Mouse (Mus musculus) heart, embryonic 12.5 days (tissue): ENCODE data around the gene Svep1. TPM values are rescaled to one million over a fixed set of nuclear protein-coding genes. Genes with fewer than 3 reads are reported as not detected.

Experiments
- ATAC-seq: fragments of 200-750 bp; cut with Nextera tagmentation; 2 replicates; pipeline ENCODE4 v1.8.0; 2017; ENCODE audit warnings: moderate TSS enrichment, moderate library complexity; ENCODE audit not compliant: insufficient number of reproducible peaks, low FRiP score
- H3K27ac ChIP-seq: fragments of 300-500 bp; sonication (generic); 2 replicates; pipeline ENCODE4 v1.5.1; 2016; ENCODE audit warnings: mild to moderate bottlenecking, moderate library complexity; ENCODE audit not compliant: poor library complexity, severe bottlenecking
- H3K27me3 ChIP-seq: fragments of 300-500 bp; sonication (generic); replicated peaks from 2 replicates; pipeline ENCODE4 v1.6.1; 2016; ENCODE audit warnings: mild to moderate bottlenecking, moderate library complexity
- H3K36me3 ChIP-seq: fragments of 300-500 bp; sonication (generic); 2 replicates; pipeline ENCODE4 v1.6.1; 2016; ENCODE audit warnings: mild to moderate bottlenecking, moderate library complexity
- H3K4me1 ChIP-seq: fragments of 300-500 bp; sonication (generic); replicated peaks from 2 replicates; pipeline ENCODE4 v1.6.1; 2016; ENCODE audit warnings: mild to moderate bottlenecking
- H3K4me2 ChIP-seq: fragments of 300-500 bp; sonication (generic); 2 replicates; pipeline ENCODE4 v1.6.1; 2016; ENCODE audit warnings: mild to moderate bottlenecking, moderate library complexity
- H3K4me3 ChIP-seq: fragments of 300-500 bp; sonication (generic); 2 replicates; pipeline ENCODE4 v1.5.1; 2016; ENCODE audit warnings: mild to moderate bottlenecking
- H3K9ac ChIP-seq: fragments of 300-500 bp; sonication (generic); 2 replicates; pipeline ENCODE4 v1.6.1; 2016; ENCODE audit warnings: mild to moderate bottlenecking, moderate library complexity
- H3K9me3 ChIP-seq: fragments of 300-500 bp; sonication (generic); replicated peaks from 2 replicates; pipeline ENCODE4 v1.6.1; 2016; ENCODE audit warnings: mild to moderate bottlenecking, moderate library complexity
- WGBS: fragments of 180-500 bp; shearing (Covaris S2); methylation state at CpG from one replicate; pipeline ENCODE4 v1.1.7; 2016; 5-methylcytosine and 5-hydroxymethylcytosine counted together
- polyA plus RNA-seq: library from polyadenylated mRNA; unstranded; fragments of >200 nt; fragmentation: Nextera tagmentation; extraction: Ambion mirVana; gene quantifications from 2 replicates; pipeline ENCODE4 v1.2.1, GENCODE M21; 2016

Gene Svep1
- polyA plus RNA-seq, 1 experiment from 2014 or later, result 2.3 TPM

DNA sequence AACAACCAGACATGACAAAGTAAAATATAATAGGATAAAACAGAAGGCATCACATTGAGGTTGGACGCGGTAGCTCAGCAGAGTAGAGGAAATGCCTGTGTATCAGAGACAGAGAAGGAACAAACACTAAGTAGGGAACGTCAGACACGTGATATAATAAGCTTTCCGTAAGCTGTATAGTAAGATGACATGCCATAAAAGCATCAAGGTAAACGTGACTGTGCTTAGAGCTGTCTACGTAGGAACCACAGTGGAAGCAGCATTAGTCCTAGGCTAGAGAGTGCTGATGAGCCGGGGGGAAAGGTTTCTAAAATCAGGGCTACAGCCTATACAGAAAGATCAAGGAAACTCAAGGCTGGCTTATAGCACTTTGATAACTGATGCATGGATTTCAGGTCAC, 156.4 kb downstream of the Svep1 start:
- WGBS, result 76% methylated on average over 8 of the region's 8 CpGs
- H3K4me1 ChIP-seq, result no peaks in the 10 kb centered on the region
- H3K36me3 ChIP-seq, result no peaks in the 10 kb centered on the region
- ATAC-seq, result no peak
- H3K4me2 ChIP-seq, result no peak overlapping the region
- H3K27me3 ChIP-seq, result no peaks in the 10 kb centered on the region
- H3K4me3 ChIP-seq, result no peak overlapping the region
- no peak overlapping the region for H3K9ac ChIP-seq
- no peaks in the 10 kb centered on the region for H3K9me3 ChIP-seq
- no peak overlapping the region for H3K27ac ChIP-seq

DNA sequence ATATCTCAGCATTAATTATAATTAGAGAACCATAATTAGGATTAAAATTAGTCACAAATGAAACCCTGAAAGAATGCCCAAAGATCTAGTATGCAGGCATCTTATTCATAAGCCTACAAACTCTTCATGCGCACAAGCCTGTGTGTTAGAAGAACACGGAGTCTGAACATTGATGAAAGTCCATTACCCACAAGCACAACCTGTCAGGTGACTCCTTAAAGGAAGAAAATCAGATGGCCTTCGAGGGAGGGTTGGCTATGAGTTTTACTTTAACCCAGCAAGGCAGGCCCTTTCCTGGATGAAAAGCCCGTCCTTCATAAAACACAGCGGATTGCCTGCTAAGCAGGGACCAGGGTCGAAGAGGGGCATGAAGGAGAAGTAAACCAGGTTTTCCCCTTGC, 161.8 kb downstream of the Svep1 start:
- ATAC-seq, result no peak
- no peak overlapping the region for H3K27ac ChIP-seq
- H3K4me3 ChIP-seq, result no peak overlapping the region
- H3K36me3 ChIP-seq, result no peaks in the 10 kb centered on the region
- H3K4me2 ChIP-seq, result no peak overlapping the region
- H3K27me3 ChIP-seq, result no peaks in the 10 kb centered on the region
- H3K4me1 ChIP-seq, result no peaks in the 10 kb centered on the region
- 88% methylated on average over 6 of the region's 6 CpGs for WGBS
- H3K9me3 ChIP-seq, result no peaks in the 10 kb centered on the region
- H3K9ac ChIP-seq, result no peak overlapping the region

GRCm38 (mm10) chr4:58044356-58044755, 162.3 kb downstream of the Svep1 start:
- H3K4me3 ChIP-seq, result no peak overlapping the region
- no peak overlapping the region for H3K27ac ChIP-seq
- WGBS, result 92% methylated on average over 3 of the region's 3 CpGs
- H3K27me3 ChIP-seq, result no peaks in the 10 kb centered on the region
- H3K9ac ChIP-seq, result no peak overlapping the region
- no peaks in the 10 kb centered on the region for H3K9me3 ChIP-seq
- no peak overlapping the region for H3K4me2 ChIP-seq
- no peaks in the 10 kb centered on the region for H3K4me1 ChIP-seq
- H3K36me3 ChIP-seq, result no peaks in the 10 kb centered on the region
- no peak for ATAC-seq

DNA sequence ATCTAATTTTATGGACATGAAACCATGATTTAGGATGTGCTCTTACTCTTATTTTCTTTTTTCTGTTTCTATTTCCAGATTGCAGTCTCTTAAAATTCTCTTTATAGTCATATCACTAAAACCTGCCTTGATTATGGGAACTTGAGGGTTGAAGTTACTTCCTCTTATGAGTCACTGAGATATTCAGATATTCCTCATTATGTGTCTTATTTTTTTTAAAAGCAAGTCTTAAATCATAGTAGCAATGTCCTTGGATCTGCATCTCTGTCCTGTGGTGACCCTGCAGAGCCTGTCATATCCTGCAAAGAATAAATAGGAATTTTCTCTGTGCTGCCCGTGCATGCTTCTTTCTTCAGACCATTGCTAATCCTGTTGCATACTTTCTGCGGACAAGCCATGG, 166.6 kb downstream of the Svep1 start:
- Histone ChIP-seq H3K27ac (no peak overlapping the region), H3K4me3 (no peak overlapping the region), H3K4me2 (no peak overlapping the region), H3K27me3 (no peaks in the 10 kb centered on the region), H3K9ac (no peak overlapping the region), H3K9me3 (no peaks in the 10 kb centered on the region), H3K4me1 (no peaks in the 10 kb centered on the region), H3K36me3 (no peaks in the 10 kb centered on the region)
- no peak for ATAC-seq
- 85% methylated on average over 2 of the region's 2 CpGs for WGBS

DNA sequence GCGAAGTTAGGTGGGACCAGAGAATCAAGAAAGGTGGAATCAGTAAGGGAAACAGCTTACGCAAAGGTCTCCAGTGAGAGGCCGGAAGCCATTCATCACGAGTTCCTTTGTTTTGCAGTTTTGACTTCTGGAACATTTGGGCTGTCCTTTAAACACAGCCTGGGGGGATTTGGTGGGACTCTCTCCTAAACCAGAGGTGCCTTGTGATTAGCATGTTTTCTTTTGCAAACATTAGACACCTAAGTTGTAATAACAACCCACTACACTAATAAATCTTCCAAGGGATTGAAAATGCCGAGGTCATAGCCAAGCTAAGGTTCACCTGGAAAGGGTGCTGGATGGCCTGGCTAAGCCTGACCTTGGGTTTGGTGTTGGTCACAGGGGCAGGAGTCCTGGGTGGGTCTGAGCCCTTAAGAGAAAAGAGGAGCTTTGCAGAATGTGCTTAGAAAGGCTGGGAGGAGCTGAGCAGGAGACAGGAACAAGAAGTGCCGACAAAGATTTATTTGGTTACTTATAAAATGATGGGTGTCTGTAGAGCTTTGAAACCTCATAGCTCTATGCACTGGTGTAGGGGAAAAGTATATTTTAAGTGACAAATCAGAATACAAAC, 169.5 kb downstream of the Svep1 start:
- H3K4me1 ChIP-seq, result no peaks in the 10 kb centered on the region
- no peak overlapping the region for H3K27ac ChIP-seq
- ATAC-seq, result no peak
- H3K9me3 ChIP-seq, result no peaks in the 10 kb centered on the region
- no peak overlapping the region for H3K4me2 ChIP-seq
- no peak overlapping the region for H3K4me3 ChIP-seq
- H3K27me3 ChIP-seq, result no peaks in the 10 kb centered on the region
- WGBS, result 86% methylated on average over 6 of the region's 6 CpGs
- H3K36me3 ChIP-seq, result no peaks in the 10 kb centered on the region
- no peak overlapping the region for H3K9ac ChIP-seq

GRCm38 (mm10) chr4:58034663-58035062, 172.0 kb downstream of the Svep1 start:
- no peaks in the 10 kb centered on the region for H3K4me1 ChIP-seq
- H3K4me2 ChIP-seq, result peak overlapping the region; percentile 56
- 49% methylated on average over 13 of the region's 13 CpGs for WGBS
- H3K9ac ChIP-seq, result no peak overlapping the region
- no peak for ATAC-seq
- H3K4me3 ChIP-seq, result peak overlapping the region; percentile 24
- no peaks in the 10 kb centered on the region for H3K27me3 ChIP-seq
- H3K9me3 ChIP-seq, result 0 out of 2 replicates have a peak, but pooled peaks cover 6% of the 10 kb centered on the region
- H3K36me3 ChIP-seq, result no peaks in the 10 kb centered on the region
- H3K27ac ChIP-seq, result no peak overlapping the region

- no peak for ATAC-seq
- H3K27me3 ChIP-seq, result no peaks in the 10 kb centered on the region
- H3K9ac ChIP-seq, result no peak overlapping the region
- H3K4me1 ChIP-seq, result no peaks in the 10 kb centered on the region
- no peak overlapping the region for H3K27ac ChIP-seq
- no peak overlapping the region for H3K4me3 ChIP-seq
- 0 out of 2 replicates have a peak, but pooled peaks cover 6% of the 10 kb centered on the region for H3K9me3 ChIP-seq
- no peak overlapping the region for H3K4me2 ChIP-seq
- WGBS, result 61% methylated on average over 1 of the region's 1 CpGs
- no peaks in the 10 kb centered on the region for H3K36me3 ChIP-seq
Measured at GRCm38 (mm10) chr4:58032714-58033113, 173.9 kb downstream of the Svep1 start.

- Histone ChIP-seq H3K9ac (no peak within 1 kb of the TSS), H3K36me3 (no peaks in the 10 kb centered on the region), H3K27me3 (no peaks in the 10 kb centered on the region), H3K27ac (no peak within 1 kb of the TSS), H3K4me1 (no peaks in the 10 kb centered on the region), H3K4me3 (no peak within 1 kb of the TSS), H3K4me2 (no peak within 1 kb of the TSS), H3K9me3 (no peaks in the 10 kb centered on the region)
- 91% methylated on average over 5 of the region's 5 CpGs for WGBS
- no peak for ATAC-seq
Measured at GRCm38 (mm10) chr4:58009024-58009423, 197.6 kb downstream of the Svep1 start, which contains the start of gene Txndc8. TSS of gene Txndc8 (minus strand) at chr4:58009124.

- H3K9ac ChIP-seq, result no peak overlapping the region
- H3K9me3 ChIP-seq, result no peaks in the 10 kb centered on the region
- H3K27ac ChIP-seq, result no peak overlapping the region
- H3K4me1 ChIP-seq, result no peaks in the 10 kb centered on the region
- H3K36me3 ChIP-seq, result no peaks in the 10 kb centered on the region
- ATAC-seq, result no peak
- no peak overlapping the region for H3K4me3 ChIP-seq
- no peak overlapping the region for H3K4me2 ChIP-seq
- 70% methylated on average over 3 of the region's 3 CpGs for WGBS
- H3K27me3 ChIP-seq, result no peaks in the 10 kb centered on the region
Measured at GRCm38 (mm10) chr4:58003501-58003900, 203.2 kb downstream of the Svep1 start.

Other genes starting within 250 kb of the Svep1 start
- not detected in 2 replicates for gene Txndc8, start 197.7 kb downstream of the Svep1 start, polyA plus RNA-seq
- 0.06 TPM in 1 of 2 replicates, not detected in the other for gene Musk, start 79.1 kb upstream of the Svep1 start, polyA plus RNA-seq